Mouse (Mus musculus) CH12F3 (cell line): ENCODE results near the gene Usp27x.

Source experiments
- in situ Hi-C: fragments of 300-500 bp; cut with MboI; formaldehyde crosslinking; loops from 2 replicates; pipeline ENCODE4 v1.14.3; 2020; ENCODE audit warnings: low sequenced_read_pairs

The Usp27x gene

GRCm38 (mm10) chrX:7375716-7376480 is at the start of gene Usp27x:
Gene Usp27x, minus strand, starts transcription at chrX:7375830.
- in situ Hi-C loops, result no loop called here

- in situ Hi-C loops, result no loop called here
Observed at GRCm38 (mm10) chrX:7422691-7423111, 47.1 kb upstream of the Usp27x start.

- in situ Hi-C loops, result no loop called here
Observed at GRCm38 (mm10) chrX:7422166-7422565, 46.5 kb upstream of the Usp27x start.

- in situ Hi-C loops, result no loop called here
Observed at GRCm38 (mm10) chrX:7421016-7421415, 45.4 kb upstream of the Usp27x start.

GRCm38 (mm10) chrX:7416178-7416871 is 40.7 kb upstream of the Usp27x start:
- in situ Hi-C loops, result no loop called here

- in situ Hi-C loops, result no loop called here
Observed at GRCm38 (mm10) chrX:7415308-7415707, 39.7 kb upstream of the Usp27x start.

DNA sequence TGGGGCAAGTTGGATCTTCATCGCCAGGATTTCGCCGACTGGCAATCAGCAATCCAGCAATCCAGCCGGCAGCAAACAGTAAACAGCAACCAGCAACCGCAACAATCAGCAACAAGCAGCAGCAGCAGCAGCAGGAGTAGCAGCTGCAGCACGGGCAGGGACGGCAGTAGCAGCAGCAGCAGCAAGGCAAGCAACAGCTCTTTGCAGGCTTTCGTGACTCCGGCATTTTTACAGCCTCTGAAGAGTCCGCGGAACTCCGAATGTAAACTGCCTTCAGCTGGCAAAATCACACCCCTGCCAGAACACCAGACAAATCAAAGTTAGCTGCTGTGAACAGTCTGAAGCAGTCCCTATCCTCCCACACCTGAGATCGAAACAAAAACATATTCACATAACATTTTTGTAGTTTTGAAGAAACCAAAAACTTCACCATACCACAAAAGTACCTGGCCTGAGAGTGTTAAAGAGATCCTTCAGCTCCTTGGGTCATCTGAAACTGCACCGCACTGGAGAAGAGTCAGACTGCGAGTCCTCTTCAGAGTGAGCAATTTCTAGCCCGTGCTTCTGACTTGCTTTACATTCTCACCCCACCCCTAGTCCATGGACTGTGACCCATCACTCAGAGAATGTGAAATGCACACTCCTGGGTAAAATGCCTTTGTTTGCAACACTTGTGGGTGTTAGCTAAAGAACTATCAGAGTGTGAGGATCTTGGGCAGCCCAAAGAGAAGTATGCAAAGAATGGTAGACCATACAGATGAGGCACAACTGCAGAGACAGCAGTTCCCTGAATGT is 36.8 kb upstream of the Usp27x start:
- in situ Hi-C loops, result no loop called here

DNA sequence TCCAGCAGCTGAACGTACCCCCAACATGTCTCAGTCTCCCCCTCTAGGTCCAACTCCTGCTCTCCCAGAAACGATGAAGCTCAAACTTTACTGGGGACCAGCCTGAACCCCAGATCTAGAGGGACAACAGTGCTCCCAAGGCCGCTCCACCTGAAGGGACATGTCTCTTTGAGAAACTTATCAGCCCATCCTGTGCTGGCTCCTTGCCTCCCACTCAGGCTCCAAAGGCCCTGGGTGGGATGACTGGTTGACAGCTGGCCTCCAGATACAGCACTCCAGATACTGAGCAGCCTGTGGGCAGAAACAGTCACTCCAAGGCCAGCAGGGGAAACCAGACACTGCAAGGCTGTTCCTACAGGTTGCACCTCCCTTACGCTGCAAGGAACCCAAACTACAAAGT is 956 bp upstream of the Usp27x start:
- in situ Hi-C loops, result no loop called here

DNA sequence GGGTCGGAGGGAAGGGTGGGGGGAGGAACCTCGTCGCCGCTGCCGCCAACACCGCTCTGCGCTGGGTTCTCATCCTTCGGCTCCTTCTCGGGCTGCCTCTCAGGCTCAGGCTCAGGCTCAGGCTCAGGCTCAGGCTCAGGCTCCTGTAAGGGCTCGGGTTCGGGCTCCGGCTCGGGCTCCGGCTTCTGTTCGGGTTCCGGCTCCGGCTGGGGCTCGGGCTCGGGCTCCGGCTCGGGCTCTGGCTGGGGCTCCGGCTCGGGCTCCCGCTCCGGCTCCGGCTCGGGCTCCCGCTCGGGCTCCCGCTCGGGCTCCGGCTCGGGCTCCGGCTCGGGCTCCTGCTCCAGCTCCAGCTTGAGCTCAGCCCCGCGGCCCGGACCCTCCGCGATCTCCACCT is 311 bp downstream of the Usp27x start:
- in situ Hi-C loops, result no loop called here

- in situ Hi-C loops, result no loop called here
Observed at GRCm38 (mm10) chrX:7325455-7325854, 50.2 kb downstream of the Usp27x start.

- in situ Hi-C loops, result no loop called here
Observed at GRCm38 (mm10) chrX:7322288-7322687, 53.3 kb downstream of the Usp27x start.
